Mouse (Mus musculus) c-Kit-positive CD71-negative TER-119-negative erythroid progenitor cells, embryonic 14.5 days (primary cell): ENCODE results near the gene Lamtor5.
A peak's percentile ranks its signal among the peaks of the same experiment; 100 is the strongest.
"Not testable (repeated sequence)": the region's sequence is repeated elsewhere in the genome, so short reads cannot be mapped to it uniquely, and the experiment has no call there.

Experiments
- DNase-seq: peaks from one replicate; pipeline ENCODE4 v3.0.0-alpha.2; 2013; ENCODE audit warnings: low read depth

The Lamtor5 gene

GRCm38 (mm10) chr3:107272433-107272832, 6.2 kb upstream of the Lamtor5 start:
- no peak for DNase-seq

- DNase-seq = peak; percentile 63
Observed at GRCm38 (mm10) chr3:107273820-107274219, 4.8 kb upstream of the Lamtor5 start.

- DNase-seq = no peak
Observed at GRCm38 (mm10) chr3:107275351-107275750, 3.3 kb upstream of the Lamtor5 start.

GRCm38 (mm10) chr3:107275996-107276395, 2.7 kb upstream of the Lamtor5 start:
- DNase-seq = no peak

GRCm38 (mm10) chr3:107276626-107277025, 2.0 kb upstream of the Lamtor5 start:
- no peak for DNase-seq

- no peak for DNase-seq
Observed at GRCm38 (mm10) chr3:107286123-107286522, 7.5 kb downstream of the Lamtor5 start.

GRCm38 (mm10) chr3:107287346-107287745, 8.7 kb downstream of the Lamtor5 start:
- DNase-seq = no peak

- DNase-seq = no peak
Observed at GRCm38 (mm10) chr3:107290764-107291381, 12.2 kb downstream of the Lamtor5 start, which contains the start of gene Slc16a4. Slc16a4 (plus strand) TSS chr3:107291230.

- DNase-seq = no peak
Observed at GRCm38 (mm10) chr3:107295672-107296360, 17.2 kb downstream of the Lamtor5 start.

GRCm38 (mm10) chr3:107296917-107297316, 18.3 kb downstream of the Lamtor5 start:
- not testable (repeated sequence) for DNase-seq

- no peak for DNase-seq
Observed at GRCm38 (mm10) chr3:107317338-107317737, 38.7 kb downstream of the Lamtor5 start.

GRCm38 (mm10) chr3:107321141-107321540, 42.5 kb downstream of the Lamtor5 start:
- no peak for DNase-seq

- no peak for DNase-seq
Observed at GRCm38 (mm10) chr3:107321776-107322175, 43.1 kb downstream of the Lamtor5 start.

- no peak for DNase-seq
Observed at GRCm38 (mm10) chr3:107326442-107326841, 47.8 kb downstream of the Lamtor5 start.

GRCm38 (mm10) chr3:107330503-107331424, 52.1 kb downstream of the Lamtor5 start:
- DNase-seq = no peak

GRCm38 (mm10) chr3:107331746-107332126, 53.1 kb downstream of the Lamtor5 start:
- DNase-seq = no peak

- DNase-seq = no peak
Observed at GRCm38 (mm10) chr3:107332127-107332959, 53.7 kb downstream of the Lamtor5 start.

- peak; percentile 96 for DNase-seq
Observed at GRCm38 (mm10) chr3:107332960-107333380, 54.3 kb downstream of the Lamtor5 start.
